Mouse (Mus musculus): ENCODE results near the gene Pde3b. TPM values are rescaled to one million over a fixed set of nuclear protein-coding genes. Genes with fewer than 3 reads are reported as not detected.

Gene Pde3b
- polyA plus RNA-seq, 2 experiments = 1.9 to 2.5 TPM

GRCm38 (mm10) chr7:114576931-114577330 lies 161.8 kb downstream of the Pde3b start:
- 43% methylated on average over 3 of the region's 3 CpGs for WGBS (ENCODE audit: insufficient replicate concordance)
- ATAC-seq (ENCODE audit: insufficient read depth) (no peak), DNase-seq (ENCODE audit: low read depth in 3 of 3, low spot score in 3 of 3) (no peak)
- Histone ChIP-seq H3K4me2 (ENCODE audit: low read depth) (no peak overlapping the region), H3K4me3 (ENCODE audit: insufficient read depth in 1 of 2, low read depth in 2 of 2, low read length in 2 of 2) (no peak overlapping the region), H3K9ac (replicated peaks) (no peak overlapping the region), H3K36me3 (replicated peaks; ENCODE audit: control insufficient read depth, insufficient read depth, low read depth) (no peaks in the 10 kb centered on the region), H3K4me1 (replicated peaks; ENCODE audit: control insufficient read depth in 2 of 2, insufficient read depth in 2 of 2, low read length in 1 of 2) (no peaks in the 10 kb centered on the region), H3K9me3 (ENCODE audit: control insufficient read depth, low read length) (no peaks in the 10 kb centered on the region), H3K27ac (no peak overlapping the region), H3K27me3 (ENCODE audit: control insufficient read depth, insufficient read depth, low read length) (no peaks in the 10 kb centered on the region)
- no peak for TF ChIP-seq EP300 (IDR thresholded peaks at IDR 0.05; ENCODE audit: low read depth)
- TF ChIP-seq CTCF (IDR thresholded peaks at IDR 0.05; ENCODE audit: low read depth) = no peak

- Histone ChIP-seq H3K4me3 (ENCODE audit: insufficient read depth in 1 of 2, low read depth in 2 of 2, low read length in 2 of 2) (no peak overlapping the region), H3K9me3 (ENCODE audit: control insufficient read depth, low read length) (no peaks in the 10 kb centered on the region), H3K4me2 (ENCODE audit: low read depth) (no peak overlapping the region), H3K4me1 (replicated peaks; ENCODE audit: control insufficient read depth in 2 of 2, insufficient read depth in 2 of 2, low read length in 1 of 2) (no peaks in the 10 kb centered on the region), H3K36me3 (replicated peaks; ENCODE audit: control insufficient read depth, insufficient read depth, low read depth) (no peaks in the 10 kb centered on the region), H3K27me3 (ENCODE audit: control insufficient read depth, insufficient read depth, low read length) (no peaks in the 10 kb centered on the region), H3K9ac (replicated peaks) (no peak overlapping the region), H3K27ac (no peak overlapping the region)
- no peak for TF ChIP-seq CTCF (IDR thresholded peaks at IDR 0.05; ENCODE audit: low read depth)
- TF ChIP-seq EP300 (IDR thresholded peaks at IDR 0.05; ENCODE audit: low read depth) = no peak
- WGBS (ENCODE audit: insufficient replicate concordance) = 50% methylated on average over 1 of the region's 1 CpGs
- no peak for ATAC-seq (ENCODE audit: insufficient read depth)
- DNase-seq (ENCODE audit: low read depth in 3 of 3, low spot score in 3 of 3) = no peak
Measured at GRCm38 (mm10) chr7:114577665-114578064, 162.6 kb downstream of the Pde3b start.

- peak in 2 of 3 experiments; percentile 4 to 9 for DNase-seq (ENCODE audit: low read depth in 3 of 3, low spot score in 3 of 3)
- Histone ChIP-seq H3K4me1 (replicated peaks; ENCODE audit: control insufficient read depth in 2 of 2, insufficient read depth in 2 of 2, low read length in 1 of 2) (no peaks in the 10 kb centered on the region), H3K27ac (no peak overlapping the region), H3K9ac (replicated peaks) (no peak overlapping the region), H3K27me3 (ENCODE audit: control insufficient read depth, insufficient read depth, low read length) (no peaks in the 10 kb centered on the region), H3K4me3 (ENCODE audit: insufficient read depth in 1 of 2, low read depth in 2 of 2, low read length in 2 of 2) (no peak overlapping the region), H3K4me2 (ENCODE audit: low read depth) (no peak overlapping the region), H3K36me3 (replicated peaks; ENCODE audit: control insufficient read depth, insufficient read depth, low read depth) (no peaks in the 10 kb centered on the region), H3K9me3 (ENCODE audit: control insufficient read depth, low read length) (no peaks in the 10 kb centered on the region)
- TF ChIP-seq CTCF (IDR thresholded peaks at IDR 0.05; ENCODE audit: low read depth) (peak; percentile 39; the same call in 1 of the 2 replicates), EP300 (IDR thresholded peaks at IDR 0.05; ENCODE audit: low read depth) (no peak)
- 7% methylated on average over 4 of the region's 4 CpGs for WGBS (ENCODE audit: insufficient replicate concordance)
- no peak for ATAC-seq (ENCODE audit: insufficient read depth)
Measured at GRCm38 (mm10) chr7:114580426-114580825, 165.3 kb downstream of the Pde3b start.

- TF ChIP-seq EP300 (IDR thresholded peaks at IDR 0.05; ENCODE audit: low read depth) = no peak
- TF ChIP-seq CTCF (IDR thresholded peaks at IDR 0.05; ENCODE audit: low read depth) = no peak
- ATAC-seq (ENCODE audit: insufficient read depth) (no peak), DNase-seq (ENCODE audit: low read depth in 3 of 3, low spot score in 3 of 3) (no peak)
- Histone ChIP-seq H3K27me3 (ENCODE audit: control insufficient read depth, insufficient read depth, low read length) (no peaks in the 10 kb centered on the region), H3K4me3 (ENCODE audit: insufficient read depth in 1 of 2, low read depth in 2 of 2, low read length in 2 of 2) (no peak overlapping the region), H3K27ac (no peak overlapping the region), H3K9ac (replicated peaks) (no peak overlapping the region), H3K9me3 (ENCODE audit: control insufficient read depth, low read length) (no peaks in the 10 kb centered on the region), H3K4me1 (replicated peaks; ENCODE audit: control insufficient read depth in 2 of 2, insufficient read depth in 2 of 2, low read length in 1 of 2) (no peaks in the 10 kb centered on the region), H3K36me3 (replicated peaks; ENCODE audit: control insufficient read depth, insufficient read depth, low read depth) (no peaks in the 10 kb centered on the region), H3K4me2 (ENCODE audit: low read depth) (no peak overlapping the region)
- WGBS (ENCODE audit: insufficient replicate concordance) = 55% methylated on average over 5 of the region's 5 CpGs
Measured at GRCm38 (mm10) chr7:114581200-114581599, 166.1 kb downstream of the Pde3b start.

GRCm38 (mm10) chr7:114582441-114582840 lies 167.4 kb downstream of the Pde3b start:
- ATAC-seq (ENCODE audit: insufficient read depth) (no peak), DNase-seq (ENCODE audit: low read depth in 3 of 3, low spot score in 3 of 3) (no peak)
- Histone ChIP-seq H3K4me2 (ENCODE audit: low read depth) (no peak overlapping the region), H3K9ac (replicated peaks) (no peak overlapping the region), H3K4me1 (replicated peaks; ENCODE audit: control insufficient read depth in 2 of 2, insufficient read depth in 2 of 2, low read length in 1 of 2) (no peaks in the 10 kb centered on the region), H3K36me3 (replicated peaks; ENCODE audit: control insufficient read depth, insufficient read depth, low read depth) (no peaks in the 10 kb centered on the region), H3K9me3 (ENCODE audit: control insufficient read depth, low read length) (no peaks in the 10 kb centered on the region), H3K4me3 (ENCODE audit: insufficient read depth in 1 of 2, low read depth in 2 of 2, low read length in 2 of 2) (no peak overlapping the region), H3K27me3 (ENCODE audit: control insufficient read depth, insufficient read depth, low read length) (no peaks in the 10 kb centered on the region), H3K27ac (no peak overlapping the region)
- 38% methylated on average over 2 of the region's 2 CpGs for WGBS (ENCODE audit: insufficient replicate concordance)
- TF ChIP-seq EP300 (IDR thresholded peaks at IDR 0.05; ENCODE audit: low read depth) = no peak

Other genes starting within 250 kb of the Pde3b start
- 16.0 and 28.1 TPM in 2 replicates for gene Copb1, start 160.6 kb upstream of the Pde3b start, polyA plus RNA-seq (2012; rRNA removed)
- gene Copb1, start 160.6 kb upstream of the Pde3b start, polyA plus RNA-seq (2014; fragmentation: Nextera tagmentation; extraction: Ambion mirVana) = 48.9 and 55.0 TPM in 2 replicates
- 94.7 and 146 TPM in 2 replicates for gene Psma1, start 139.2 kb upstream of the Pde3b start, polyA plus RNA-seq (2012; rRNA removed)
- 281 and 289 TPM in 2 replicates for gene Psma1, start 139.2 kb upstream of the Pde3b start, polyA plus RNA-seq (2014; fragmentation: Nextera tagmentation; extraction: Ambion mirVana)
- 0.20 and 0.35 TPM in 2 replicates for gene Cyp2r1, start 147.7 kb downstream of the Pde3b start, polyA plus RNA-seq (2012; rRNA removed)
- gene Cyp2r1, start 147.7 kb downstream of the Pde3b start, polyA plus RNA-seq (2014; fragmentation: Nextera tagmentation; extraction: Ambion mirVana) = 0.99 and 1.3 TPM in 2 replicates
- 0.09 and 0.27 TPM in 2 replicates for gene Calca, start 221.1 kb downstream of the Pde3b start, polyA plus RNA-seq (2012; rRNA removed)
- gene Calca, start 221.1 kb downstream of the Pde3b start, polyA plus RNA-seq (2014; fragmentation: Nextera tagmentation; extraction: Ambion mirVana) = 0.19 TPM in 1 of 2 replicates, not detected in the other

All from liver, embryonic 14.5 days (tissue).